Mouse (Mus musculus) neutrophil, adult 59 days (primary cell): ENCODE data around the gene Synpo2l. TPM values are rescaled to one million over a fixed set of nuclear protein-coding genes. Genes with fewer than 3 reads are reported as not detected.

Experiments
- total RNA-seq, 2 experiments: library from RNA; stranded (reverse); gene quantifications; 1 replicate in 1 of 2; 2 replicates in 1 of 2; pipeline ENCODE4 v1.2.4; 2023

The Synpo2l gene
- not detected for total RNA-seq

GRCm38 (mm10) chr14:20668154-20668810, at the start of gene Synpo2l:
Gene Synpo2l, minus strand, starts transcription at chr14:20668354.

GRCm38 (mm10) chr14:20707201-20708190, 39.3 kb upstream of the Synpo2l start, which contains the start of gene Zswim8:
Gene Zswim8, plus strand, starts transcription at chr14:20707552.

GRCm38 (mm10) chr14:20702741-20703381, 34.7 kb upstream of the Synpo2l start, which contains the start of gene Chchd1:
Gene Chchd1, plus strand, starts transcription at chr14:20703006.

GRCm38 (mm10) chr14:20694884-20695760, 27.0 kb upstream of the Synpo2l start, which contains the start of gene Fut11:
Gene Fut11, plus strand, starts transcription at chr14:20694968.

GRCm38 (mm10) chr14:20674064-20674833, 6.1 kb upstream of the Synpo2l start, which contains the start of gene Sec24c:
Gene Sec24c, plus strand, starts transcription at chr14:20674308.

GRCm38 (mm10) chr14:20656361-20656760, 11.8 kb downstream of the Synpo2l start, which contains the start of gene Myoz1:
Gene Myoz1, minus strand, starts transcription at chr14:20656540.

GRCm38 (mm10) chr14:20640644-20641437, 27.3 kb downstream of the Synpo2l start, which contains the start of gene Usp54:
Gene Usp54, minus strand, starts transcription at chr14:20641063.

Other genes with a start within 250 kb of the Synpo2l start
- not detected for gene Cfap70, start 216.1 kb downstream of the Synpo2l start, total RNA-seq
- gene Anxa7, start 188.2 kb downstream of the Synpo2l start, total RNA-seq = 10 to 100 TPM; 50.6 to 61.4 TPM
- gene Mss51, start 171.5 kb downstream of the Synpo2l start, total RNA-seq = 1 to 10 TPM; 2.6 to 2.8 TPM
- gene Ppp3cb, start 121.8 kb downstream of the Synpo2l start, total RNA-seq = 10 to 100 TPM; 52.7 to 53.5 TPM
- 1 to 10 TPM; 2.1 to 2.6 TPM for gene Usp54, start 27.3 kb downstream of the Synpo2l start, total RNA-seq
- gene Myoz1, start 11.8 kb downstream of the Synpo2l start, total RNA-seq = under 1 TPM; 0.40 to 0.42 TPM
- gene Sec24c, start 6.0 kb upstream of the Synpo2l start, total RNA-seq = 100 to 1,000 TPM; 129 to 175 TPM
- 1 to 10 TPM; 4.9 TPM for gene Fut11, start 26.6 kb upstream of the Synpo2l start, total RNA-seq
- 10 to 100 TPM; 19.2 to 24.1 TPM for gene Chchd1, start 34.7 kb upstream of the Synpo2l start, total RNA-seq
- gene Zswim8, start 39.2 kb upstream of the Synpo2l start, total RNA-seq = 100 to 1,000 TPM; 103 to 108 TPM
- 10 to 100 TPM; 37.6 to 47.6 TPM for gene Ndst2, start 66.2 kb upstream of the Synpo2l start, total RNA-seq
- 10 to 100 TPM; 55.2 to 58.4 TPM for gene Camk2g, start 125.7 kb upstream of the Synpo2l start, total RNA-seq
- 10 to 100 TPM; 28.2 to 28.4 TPM for gene Plau, start 168.3 kb upstream of the Synpo2l start, total RNA-seq